Mouse (Mus musculus): ENCODE measurements at regions not wholly inside any gene's neighbourhood (a gene's known extent, or its start where the extent isn't known, plus 50 kb on each side); places are given as distances from the start of the nearest gene placed in this dataset.

DNA sequence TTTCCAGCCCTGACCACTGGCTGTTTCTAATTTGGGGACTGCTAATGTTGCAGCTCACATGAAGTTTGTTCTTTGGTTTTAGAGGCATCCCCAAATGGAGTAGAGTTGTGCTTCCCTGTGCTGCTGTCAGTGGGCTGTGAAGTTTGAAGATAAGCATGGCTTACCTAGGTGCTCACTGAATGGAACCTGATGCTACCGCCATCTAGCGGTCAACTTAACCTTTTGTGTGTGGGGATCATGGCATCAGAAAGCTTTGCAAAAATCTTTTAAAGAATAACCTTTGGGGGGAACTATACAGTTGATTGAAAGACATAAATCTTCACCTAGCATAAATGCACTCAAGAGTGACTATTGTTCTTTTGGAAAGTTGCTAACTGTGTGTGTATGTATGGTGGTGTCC, 382.8 kb upstream of the Trpc7 start:
- Histone ChIP-seq H3K9ac (ENCODE audit: low read depth, low read length) (no peak overlapping the region), H3K4me2 (replicated peaks; ENCODE audit: low read depth) (no peak overlapping the region), H3K4me3 (ENCODE audit: low read depth, low read length) (no peak overlapping the region), H3K27ac (ENCODE audit: low read depth, low read length) (no peak overlapping the region), H3K9me3 (ENCODE audit: control insufficient read depth) (no peaks in the 10 kb centered on the region), H3K36me3 (ENCODE audit: control insufficient read depth, insufficient read depth) (no peaks in the 10 kb centered on the region), H3K4me1 (replicated peaks; ENCODE audit: control insufficient read depth, insufficient read depth, low read length) (no peaks in the 10 kb centered on the region), H3K27me3 (replicated peaks; ENCODE audit: control insufficient read depth, insufficient read depth, low read length) (no peaks in the 10 kb centered on the region)
- peak; percentile 71 for TF ChIP-seq CTCF (IDR thresholded peaks at IDR 0.05; ENCODE audit: low read depth)
- ATAC-seq: no peak
- WGBS: 5% methylated on average over 2 of the region's 2 CpGs

DNA sequence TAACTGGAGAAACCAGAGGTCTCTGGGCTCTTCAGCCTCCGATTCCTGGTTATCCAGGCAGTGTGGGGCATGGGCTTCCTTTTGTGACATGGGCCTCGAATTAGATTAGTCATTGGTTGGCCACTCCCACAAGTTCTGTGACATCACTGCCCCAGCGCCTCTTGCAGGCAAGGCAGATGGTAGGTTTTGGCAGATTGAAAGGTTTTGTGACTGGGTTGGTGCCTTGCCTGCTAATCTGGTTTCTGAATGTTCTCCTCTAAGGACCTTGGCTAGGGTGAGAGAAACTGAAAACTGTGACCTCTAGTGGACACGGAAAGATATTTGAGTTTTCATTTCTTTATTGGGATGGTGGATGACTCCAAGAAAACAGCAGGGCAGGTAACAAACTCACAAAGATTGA, 381.3 kb upstream of the Trpc7 start:
- WGBS: 46% methylated on average over 4 of the region's 4 CpGs
- Histone ChIP-seq H3K4me1 (replicated peaks; ENCODE audit: control insufficient read depth, insufficient read depth, low read length) (no peaks in the 10 kb centered on the region), H3K9ac (ENCODE audit: low read depth, low read length) (no peak overlapping the region), H3K27me3 (replicated peaks; ENCODE audit: control insufficient read depth, insufficient read depth, low read length) (no peaks in the 10 kb centered on the region), H3K4me2 (replicated peaks; ENCODE audit: low read depth) (no peak overlapping the region), H3K27ac (ENCODE audit: low read depth, low read length) (no peak overlapping the region), H3K9me3 (ENCODE audit: control insufficient read depth) (no peaks in the 10 kb centered on the region), H3K4me3 (ENCODE audit: low read depth, low read length) (no peak overlapping the region), H3K36me3 (ENCODE audit: control insufficient read depth, insufficient read depth) (no peaks in the 10 kb centered on the region)
- peak; percentile 39 for TF ChIP-seq CTCF (IDR thresholded peaks at IDR 0.05; ENCODE audit: low read depth)
- no peak for ATAC-seq

DNA sequence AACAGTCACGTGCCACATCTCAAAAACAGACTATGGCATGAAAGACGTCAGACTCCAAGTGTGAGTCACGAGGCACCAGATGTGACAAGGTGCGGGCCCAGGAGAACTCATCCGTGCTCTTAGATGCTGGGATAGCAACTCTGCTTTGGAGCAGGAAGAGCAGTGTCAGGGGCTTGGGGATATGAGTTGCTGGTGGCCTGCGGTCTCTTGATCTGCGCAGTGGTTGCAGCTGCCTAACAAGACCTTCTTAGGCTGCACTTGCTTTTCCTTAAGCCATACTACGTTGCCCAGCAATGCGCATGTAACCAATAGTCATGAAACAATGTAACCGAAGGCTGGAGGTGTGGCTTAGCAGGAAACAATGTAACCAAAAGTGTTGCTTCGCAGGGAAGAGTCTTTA, 380.1 kb upstream of the Trpc7 start:
- no peak for ATAC-seq

DNA sequence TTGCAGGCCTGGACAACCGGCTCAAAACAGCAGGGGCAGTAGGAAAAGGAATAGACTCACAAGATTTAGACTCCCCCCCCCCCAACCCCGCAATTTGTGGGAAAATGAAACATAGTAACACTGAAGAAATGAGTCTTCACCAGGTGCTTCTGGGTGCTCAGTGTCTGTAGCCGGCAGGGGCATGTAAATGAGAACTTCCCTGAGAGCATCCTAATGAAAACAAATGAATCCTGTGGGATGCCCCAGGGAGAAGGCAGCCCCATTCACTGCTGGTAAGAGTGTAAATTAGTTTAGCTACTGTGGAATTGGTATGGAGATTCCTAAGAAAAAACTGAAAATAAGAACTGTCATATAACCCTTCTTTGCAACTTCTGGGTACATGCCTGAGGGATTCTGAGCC, 377.8 kb upstream of the Trpc7 start:
- Histone ChIP-seq H3K4me2 (replicated peaks; ENCODE audit: low read depth) (no peak overlapping the region), H3K27me3 (replicated peaks; ENCODE audit: control insufficient read depth, insufficient read depth, low read length) (no peaks in the 10 kb centered on the region; the same call in 1 of the 2 replicates), H3K9ac (ENCODE audit: low read depth, low read length) (no peak overlapping the region), H3K4me3 (ENCODE audit: low read depth, low read length) (no peak overlapping the region), H3K27ac (ENCODE audit: low read depth, low read length) (no peak overlapping the region), H3K4me1 (replicated peaks; ENCODE audit: control insufficient read depth, insufficient read depth, low read length) (no peaks in the 10 kb centered on the region), H3K36me3 (ENCODE audit: control insufficient read depth, insufficient read depth) (no peaks in the 10 kb centered on the region), H3K9me3 (ENCODE audit: control insufficient read depth) (no peaks in the 10 kb centered on the region)
- 47% methylated on average over 3 of the region's 3 CpGs for WGBS
- no peak for TF ChIP-seq CTCF (IDR thresholded peaks at IDR 0.05; ENCODE audit: low read depth)
- no peak for ATAC-seq

More for the DNA sequence above, 380.1 kb upstream of the Trpc7 start:
- no peak overlapping the region for H3K4me3 ChIP-seq (ENCODE audit: low read depth, low read length)
- no peaks in the 10 kb centered on the region for H3K9me3 ChIP-seq (ENCODE audit: control insufficient read depth)
- no peak overlapping the region for H3K9ac ChIP-seq (ENCODE audit: low read depth, low read length)
- no peaks in the 10 kb centered on the region for H3K36me3 ChIP-seq (ENCODE audit: control insufficient read depth, insufficient read depth)
- no peak overlapping the region for H3K27ac ChIP-seq (ENCODE audit: low read depth, low read length)
- H3K27me3 ChIP-seq (replicated peaks; ENCODE audit: control insufficient read depth, insufficient read depth, low read length): no peaks in the 10 kb centered on the region
- H3K4me2 ChIP-seq (replicated peaks; ENCODE audit: low read depth): no peak overlapping the region
- no peaks in the 10 kb centered on the region for H3K4me1 ChIP-seq (replicated peaks; ENCODE audit: control insufficient read depth, insufficient read depth, low read length)
- TF ChIP-seq CTCF (IDR thresholded peaks at IDR 0.05; ENCODE audit: low read depth): no peak
- 82% methylated on average over 11 of the region's 11 CpGs for WGBS

DNA sequence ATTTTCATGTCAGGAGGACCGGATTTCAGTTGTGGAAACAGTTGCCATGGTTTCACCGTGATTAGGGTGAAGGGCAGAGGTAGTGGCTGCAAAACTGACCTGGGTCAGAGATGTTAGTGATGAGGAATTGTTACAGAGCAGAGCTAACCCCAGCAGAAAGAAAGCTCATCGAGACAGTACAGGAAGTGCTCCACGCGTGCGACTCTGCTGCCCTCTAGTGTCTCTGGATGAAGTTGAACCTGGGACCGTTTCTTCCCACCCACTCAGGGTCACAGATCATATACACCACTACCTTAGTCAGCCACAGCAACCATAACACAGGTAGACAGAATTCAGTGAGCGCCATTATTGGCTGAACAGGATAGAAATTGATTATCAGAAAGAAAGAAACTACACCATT, 373.8 kb upstream of the Trpc7 start:
- H3K4me2 ChIP-seq (replicated peaks; ENCODE audit: low read depth): no peak overlapping the region
- no peak overlapping the region for H3K9ac ChIP-seq (ENCODE audit: low read depth, low read length)
- no peak overlapping the region for H3K4me3 ChIP-seq (ENCODE audit: low read depth, low read length)
- H3K27ac ChIP-seq (ENCODE audit: low read depth, low read length): no peak overlapping the region
- H3K4me1 ChIP-seq (replicated peaks; ENCODE audit: control insufficient read depth, insufficient read depth, low read length): no peaks in the 10 kb centered on the region
- no peaks in the 10 kb centered on the region for H3K36me3 ChIP-seq (ENCODE audit: control insufficient read depth, insufficient read depth)
- TF ChIP-seq CTCF (IDR thresholded peaks at IDR 0.05; ENCODE audit: low read depth): peak; percentile 91
- ATAC-seq: no peak
- no peaks in the 10 kb centered on the region; the same call in 1 of the 2 replicates for H3K27me3 ChIP-seq (replicated peaks; ENCODE audit: control insufficient read depth, insufficient read depth, low read length)
- H3K9me3 ChIP-seq (ENCODE audit: control insufficient read depth): no peaks in the 10 kb centered on the region
- WGBS: 7% methylated on average over 8 of the region's 8 CpGs

DNA sequence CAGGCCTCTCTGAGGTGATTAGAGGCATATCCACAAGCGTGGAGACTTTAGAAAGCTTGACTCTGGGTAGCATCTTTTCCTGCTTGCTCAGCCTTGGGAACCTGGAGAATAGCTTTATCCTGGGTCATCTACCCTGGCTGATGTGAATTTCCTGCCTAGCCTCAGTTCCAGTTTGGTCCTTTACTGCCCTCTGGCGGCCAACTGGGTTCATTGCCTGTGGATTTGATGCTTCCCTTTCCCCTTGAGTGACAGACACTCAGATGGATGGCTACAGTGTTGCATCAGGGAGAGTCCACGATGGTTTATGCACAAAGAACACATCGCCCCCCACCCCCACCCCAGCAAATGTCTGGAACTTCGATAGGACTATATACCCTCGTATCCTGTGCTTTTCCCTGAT, 364.1 kb upstream of the Trpc7 start:
- H3K4me2 ChIP-seq (replicated peaks; ENCODE audit: low read depth): no peak overlapping the region
- H3K9ac ChIP-seq (ENCODE audit: low read depth, low read length): no peak overlapping the region
- no peaks in the 10 kb centered on the region for H3K27me3 ChIP-seq (replicated peaks; ENCODE audit: control insufficient read depth, insufficient read depth, low read length)
- H3K36me3 ChIP-seq (ENCODE audit: control insufficient read depth, insufficient read depth): no peaks in the 10 kb centered on the region
- peak; percentile 97 for TF ChIP-seq CTCF (IDR thresholded peaks at IDR 0.05; ENCODE audit: low read depth)
- no peak overlapping the region for H3K4me3 ChIP-seq (ENCODE audit: low read depth, low read length)
- no peak for ATAC-seq
- 8% methylated on average over 6 of the region's 6 CpGs for WGBS
- no peaks in the 10 kb centered on the region for H3K4me1 ChIP-seq (replicated peaks; ENCODE audit: control insufficient read depth, insufficient read depth, low read length)
- no peaks in the 10 kb centered on the region for H3K9me3 ChIP-seq (ENCODE audit: control insufficient read depth)
- H3K27ac ChIP-seq (ENCODE audit: low read depth, low read length): no peak overlapping the region

DNA sequence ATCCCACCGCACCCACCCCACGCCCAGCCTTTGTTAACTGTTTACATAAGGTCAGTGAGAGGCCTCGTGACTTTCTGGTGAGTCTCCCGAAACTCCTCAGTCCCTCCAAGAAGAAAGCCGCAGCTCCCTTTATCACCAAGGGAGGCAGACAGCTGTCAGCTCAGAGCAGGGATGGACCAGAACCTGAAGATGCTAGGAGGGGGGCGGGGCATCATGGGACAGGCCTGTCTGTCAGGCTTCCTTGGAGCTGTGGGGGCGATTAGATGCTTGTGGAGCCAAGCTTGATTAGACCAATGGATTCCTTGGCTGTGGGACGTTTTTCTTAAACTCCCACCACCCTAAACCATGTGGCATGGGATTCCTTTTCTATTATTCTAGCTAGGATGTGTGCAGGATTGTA, 363.7 kb upstream of the Trpc7 start:
- no peak for ATAC-seq
- no peak overlapping the region for H3K4me3 ChIP-seq (ENCODE audit: low read depth, low read length)
- H3K9me3 ChIP-seq (ENCODE audit: control insufficient read depth): no peaks in the 10 kb centered on the region
- 46% methylated on average over 8 of the region's 8 CpGs for WGBS
- no peak overlapping the region for H3K9ac ChIP-seq (ENCODE audit: low read depth, low read length)
- no peaks in the 10 kb centered on the region for H3K36me3 ChIP-seq (ENCODE audit: control insufficient read depth, insufficient read depth)
- no peaks in the 10 kb centered on the region for H3K4me1 ChIP-seq (replicated peaks; ENCODE audit: control insufficient read depth, insufficient read depth, low read length)
- no peaks in the 10 kb centered on the region for H3K27me3 ChIP-seq (replicated peaks; ENCODE audit: control insufficient read depth, insufficient read depth, low read length)
- H3K4me2 ChIP-seq (replicated peaks; ENCODE audit: low read depth): no peak overlapping the region
- no peak overlapping the region for H3K27ac ChIP-seq (ENCODE audit: low read depth, low read length)
- TF ChIP-seq CTCF (IDR thresholded peaks at IDR 0.05; ENCODE audit: low read depth): no peak
